Mouse (Mus musculus) midbrain, embryonic 12.5 days (tissue): ENCODE measurements at regions not wholly inside any gene's neighbourhood (a gene's known extent, or its start where the extent isn't known, plus 50 kb on each side); places are given as distances from the start of the nearest gene placed in this dataset.

Source experiments
- ATAC-seq: fragments of 200-750 bp; cut with Nextera tagmentation; 2 replicates; pipeline ENCODE4 v1.8.0; 2017; ENCODE audit warnings: low read depth, moderate TSS enrichment, moderate library complexity; ENCODE audit not compliant: low FRiP score
- H3K27ac ChIP-seq: fragments of 300-500 bp; sonication (generic); replicated peaks from 2 replicates; pipeline ENCODE4 v1.5.1; 2016; ENCODE audit warnings: mild to moderate bottlenecking
- H3K27me3 ChIP-seq: fragments of 300-500 bp; sonication (generic); 2 replicates; pipeline ENCODE4 v1.6.1; 2016; ENCODE audit warnings: mild to moderate bottlenecking
- H3K36me3 ChIP-seq: fragments of 300-500 bp; sonication (generic); 2 replicates; pipeline ENCODE4 v1.6.1; 2016
- H3K4me1 ChIP-seq: fragments of 300-500 bp; sonication (generic); 2 replicates; pipeline ENCODE4 v1.6.1; 2016
- H3K4me2 ChIP-seq: fragments of 300-500 bp; sonication (generic); replicated peaks from 2 replicates; pipeline ENCODE4 v1.6.1; 2016; ENCODE audit warnings: mild to moderate bottlenecking, moderate library complexity
- H3K4me3 ChIP-seq: fragments of 300-500 bp; sonication (generic); 2 replicates; pipeline ENCODE4 v1.5.1; 2016; ENCODE audit warnings: mild to moderate bottlenecking
- H3K9ac ChIP-seq: fragments of 300-500 bp; sonication (generic); replicated peaks from 2 replicates; pipeline ENCODE4 v1.6.1; 2016; ENCODE audit warnings: mild to moderate bottlenecking, moderate library complexity
- H3K9me3 ChIP-seq: fragments of 300-500 bp; sonication (generic); 2 replicates; pipeline ENCODE4 v1.6.1; 2016; ENCODE audit warnings: mild to moderate bottlenecking
- WGBS: fragments of 180-500 bp; shearing (Covaris S2); methylation state at CpG from one replicate; pipeline ENCODE4 v1.1.7; 2016; 5-methylcytosine and 5-hydroxymethylcytosine counted together

- WGBS: 47% methylated on average over 6 of the region's 6 CpGs
- ATAC-seq: no peak
- Histone ChIP-seq H3K36me3 (no peaks in the 10 kb centered on the region), H3K9ac (no peak overlapping the region), H3K4me3 (no peak overlapping the region), H3K4me2 (peak overlapping the region; percentile 65; the same call in 1 of the 2 replicates), H3K27ac (no peak overlapping the region), H3K27me3 (peaks cover 13% of the 10 kb centered on the region; the same call in 1 of the 2 replicates), H3K9me3 (no peaks in the 10 kb centered on the region), H3K4me1 (peaks cover 17% of the 10 kb centered on the region)
Measured at GRCm38 (mm10) chr17:87532762-87533161, 86.0 kb upstream of the Calm2 start.

- H3K36me3 ChIP-seq: no peaks in the 10 kb centered on the region
- WGBS: 82% methylated on average over 6 of the region's 6 CpGs
- no peak for ATAC-seq
Measured at GRCm38 (mm10) chr17:87549568-87549967, 86.2 kb upstream of the Epcam start.

GRCm38 (mm10) chr17:87550518-87551164 is 85.1 kb upstream of the Epcam start:
- Histone ChIP-seq H3K4me2 (no peak overlapping the region), H3K4me1 (no peaks in the 10 kb centered on the region), H3K36me3 (no peaks in the 10 kb centered on the region), H3K9me3 (no peaks in the 10 kb centered on the region), H3K4me3 (no peak overlapping the region), H3K27me3 (0 out of 2 replicates have a peak, but pooled peaks cover 3% of the 10 kb centered on the region), H3K27ac (no peak overlapping the region), H3K9ac (no peak overlapping the region)
- 65% methylated on average over 13 of the region's 13 CpGs for WGBS
- no peak for ATAC-seq

More at GRCm38 (mm10) chr17:87549568-87549967, 86.2 kb upstream of the Epcam start:
- Histone ChIP-seq H3K4me1 (no peaks in the 10 kb centered on the region), H3K9me3 (peaks cover 5% of the 10 kb centered on the region; the same call in 1 of the 2 replicates), H3K4me3 (no peak overlapping the region), H3K27ac (no peak overlapping the region), H3K4me2 (no peak overlapping the region), H3K9ac (no peak overlapping the region), H3K27me3 (0 out of 2 replicates have a peak, but pooled peaks cover 3% of the 10 kb centered on the region)

GRCm38 (mm10) chr17:87554561-87554960 is 81.2 kb upstream of the Epcam start:
- no peak for ATAC-seq
- 24% methylated on average over 2 of the region's 2 CpGs for WGBS
- H3K27ac ChIP-seq: no peak overlapping the region
- H3K4me2 ChIP-seq: no peak overlapping the region
- no peaks in the 10 kb centered on the region for H3K9me3 ChIP-seq
- H3K9ac ChIP-seq: no peak overlapping the region
- H3K4me1 ChIP-seq: 0 out of 2 replicates have a peak, but pooled peaks cover 3% of the 10 kb centered on the region
- no peak overlapping the region for H3K4me3 ChIP-seq
- H3K36me3 ChIP-seq: no peaks in the 10 kb centered on the region
- 0 out of 2 replicates have a peak, but pooled peaks cover 3% of the 10 kb centered on the region for H3K27me3 ChIP-seq

GRCm38 (mm10) chr17:87558419-87558818 is 77.4 kb upstream of the Epcam start:
- Histone ChIP-seq H3K27me3 (no peaks in the 10 kb centered on the region), H3K9ac (no peak overlapping the region), H3K4me3 (no peak overlapping the region), H3K4me1 (0 out of 2 replicates have a peak, but pooled peaks cover 3% of the 10 kb centered on the region), H3K4me2 (no peak overlapping the region), H3K27ac (no peak overlapping the region), H3K36me3 (no peaks in the 10 kb centered on the region), H3K9me3 (no peaks in the 10 kb centered on the region)
- ATAC-seq: no peak
- 19% methylated on average over 2 of the region's 2 CpGs for WGBS

GRCm38 (mm10) chr17:87559641-87560040 is 76.1 kb upstream of the Epcam start:
- Histone ChIP-seq H3K27ac (no peak overlapping the region), H3K4me1 (0 out of 2 replicates have a peak, but pooled peaks cover 3% of the 10 kb centered on the region), H3K9me3 (no peaks in the 10 kb centered on the region), H3K27me3 (no peaks in the 10 kb centered on the region), H3K4me3 (no peak overlapping the region), H3K4me2 (no peak overlapping the region), H3K9ac (no peak overlapping the region), H3K36me3 (no peaks in the 10 kb centered on the region)
- no peak for ATAC-seq
- WGBS: 88% methylated on average over 10 of the region's 10 CpGs

- Histone ChIP-seq H3K36me3 (no peaks in the 10 kb centered on the region), H3K4me2 (no peak overlapping the region), H3K9me3 (no peaks in the 10 kb centered on the region), H3K4me1 (0 out of 2 replicates have a peak, but pooled peaks cover 3% of the 10 kb centered on the region), H3K27ac (no peak overlapping the region), H3K9ac (no peak overlapping the region), H3K4me3 (no peak overlapping the region), H3K27me3 (0 out of 2 replicates have a peak, but pooled peaks cover 4% of the 10 kb centered on the region)
- ATAC-seq: no peak
- 86% methylated on average over 7 of the region's 7 CpGs for WGBS
Measured at GRCm38 (mm10) chr17:87560923-87561322, 74.9 kb upstream of the Epcam start.

GRCm38 (mm10) chr17:87563375-87563774 is 72.4 kb upstream of the Epcam start:
- H3K4me2 ChIP-seq: no peak overlapping the region
- no peak overlapping the region for H3K27ac ChIP-seq
- H3K36me3 ChIP-seq: no peaks in the 10 kb centered on the region
- H3K9ac ChIP-seq: no peak overlapping the region
- ATAC-seq: no peak
- H3K4me1 ChIP-seq: peaks cover 9% of the 10 kb centered on the region; the same call in 1 of the 2 replicates
- H3K9me3 ChIP-seq: no peaks in the 10 kb centered on the region
- H3K27me3 ChIP-seq: peaks cover 10% of the 10 kb centered on the region; the same call in 1 of the 2 replicates
- 90% methylated on average over 5 of the region's 5 CpGs for WGBS
- H3K4me3 ChIP-seq: no peak overlapping the region

GRCm38 (mm10) chr17:87565631-87566030 is 70.1 kb upstream of the Epcam start:
- peaks cover 6% of the 10 kb centered on the region; the same call in 1 of the 2 replicates for H3K4me1 ChIP-seq
- H3K36me3 ChIP-seq: no peaks in the 10 kb centered on the region
- no peak overlapping the region for H3K27ac ChIP-seq
- H3K9ac ChIP-seq: no peak overlapping the region
- H3K27me3 ChIP-seq: peaks cover 23% of the 10 kb centered on the region
- H3K4me3 ChIP-seq: no peak overlapping the region
- WGBS: 76% methylated on average over 4 of the region's 4 CpGs
- H3K4me2 ChIP-seq: no peak overlapping the region
- no peak for ATAC-seq
- H3K9me3 ChIP-seq: no peaks in the 10 kb centered on the region

- ATAC-seq: no peak
- Histone ChIP-seq H3K27me3 (peaks cover 30% of the 10 kb centered on the region), H3K4me2 (no peak overlapping the region), H3K9me3 (no peaks in the 10 kb centered on the region), H3K4me3 (no peak overlapping the region), H3K4me1 (peaks cover 12% of the 10 kb centered on the region), H3K36me3 (no peaks in the 10 kb centered on the region), H3K9ac (no peak overlapping the region), H3K27ac (no peak overlapping the region)
- 50% methylated on average over 2 of the region's 3 CpGs for WGBS
Measured at GRCm38 (mm10) chr17:87566296-87566695, 69.5 kb upstream of the Epcam start.

GRCm38 (mm10) chr17:87566996-87567395 is 68.8 kb upstream of the Epcam start:
- Histone ChIP-seq H3K27ac (no peak overlapping the region), H3K4me3 (no peak overlapping the region)
- no peak; the same call in 1 of the 2 replicates for ATAC-seq

GRCm38 (mm10) chr17:87567475-87567874 is 68.3 kb upstream of the Epcam start:
- no peak for ATAC-seq
- Histone ChIP-seq H3K27ac (no peak overlapping the region), H3K27me3 (peaks cover 30% of the 10 kb centered on the region), H3K9me3 (no peaks in the 10 kb centered on the region), H3K4me3 (no peak overlapping the region), H3K4me2 (no peak overlapping the region), H3K36me3 (no peaks in the 10 kb centered on the region), H3K9ac (no peak overlapping the region), H3K4me1 (peaks cover 13% of the 10 kb centered on the region)
- 62% methylated on average over 2 of the region's 2 CpGs for WGBS

More at GRCm38 (mm10) chr17:87566996-87567395, 68.8 kb upstream of the Epcam start:
- peaks cover 13% of the 10 kb centered on the region for H3K4me1 ChIP-seq
- H3K9me3 ChIP-seq: no peaks in the 10 kb centered on the region
- no peak overlapping the region for H3K9ac ChIP-seq
- peaks cover 30% of the 10 kb centered on the region for H3K27me3 ChIP-seq
- no peaks in the 10 kb centered on the region for H3K36me3 ChIP-seq
- H3K4me2 ChIP-seq: no peak overlapping the region
- WGBS: 41% methylated on average over 9 of the region's 9 CpGs
